ENCODE assay signal across 18 mouse cellular contexts in genomic region chr9:55361969-55362368, GRCm38 (mm10). TPM values are rescaled to one million over a fixed set of nuclear protein-coding genes. Genes with fewer than 3 reads are reported as not detected.
DNase-seq lines count a peak whose midpoint lies in the region; ATAC-seq and TF ChIP-seq lines count a peak whose summit lies in the region.
"Had no signal": no experiment of that assay in that cellular context is flagged by ENCODE, and none has a peak within 500 bp of the region (broad histone marks: within the 10 kb centered on the region; RNA-seq: fewer than 3 reads in every experiment).

No protein-coding gene starts in this region.

- no peaks in the 10 kb centered on the region for H3K79me3 ChIP-seq in C2C12 (ENCODE audit: low read depth)

- peak; percentile 7 to 29 for DNase-seq in lung, adult 18-20 months
- DNase-seq in lung, postnatal 4 days: no peak
- DNase-seq in Patski (ENCODE audit: low read depth, low spot score): peak; percentile 59
- no peak for DNase-seq in gastrocnemius, postnatal 14 days
- no peak for DNase-seq in right cerebral cortex, adult 2 months (ENCODE audit: low spot score in 2 of 2)
- DNase-seq: cerebellum, postnatal 36 days; kidney, adult 2 months; retina, postnatal 1 day had no signal

- no peak overlapping the region for H3K9ac ChIP-seq in hindbrain, embryonic 16.5 days (ENCODE audit: low read depth, low read length)
- H3K9ac ChIP-seq: hindbrain, embryonic 14.5 days; limb, embryonic 12.5 days; liver, embryonic 14.5 days had no signal

- H3K4me3 ChIP-seq in C2C12 (ENCODE audit: insufficient read depth, poor library complexity, severe bottlenecking): no peak overlapping the region
- H3K4me3 ChIP-seq in hindbrain, embryonic 16.5 days (ENCODE audit: low read length): no peak overlapping the region
- H3K4me3 ChIP-seq: embryonic facial prominence, embryonic 10.5 days; left cerebral cortex, adult 2 months; limb, embryonic 12.5 days; megakaryocyte, embryonic 14.5 days had no signal

- H3K4me2 ChIP-seq in hindbrain, embryonic 16.5 days (ENCODE audit: low read length): no peak overlapping the region
- H3K4me2 ChIP-seq: hindbrain, embryonic 14.5 days; limb, embryonic 12.5 days had no signal

- no peak overlapping the region for H3ac ChIP-seq in C2C12 (ENCODE audit: control insufficient read depth, insufficient read length, low read depth)

- 86% methylated on average over 5 of the region's 5 CpGs for WGBS in hindbrain, embryonic 16.5 days

- CTCF ChIA-PET in Patski (lab: Charles Lee): interaction anchor here (1.0 kb wide), 1 partner anchor 30 kb away, joined by 3 read pairs; no protein-coding TSS in a partner anchor

- H3K79me2 ChIP-seq in C2C12 (ENCODE audit: control insufficient read depth, insufficient read depth): no peaks in the 10 kb centered on the region

- ATAC-seq in Patski: peak; percentile 80
- 0 out of 2 replicates have a peak, but pooled peaks have one; percentile 29 for ATAC-seq in megakaryocyte progenitor cell, adult 5-6 weeks (replicated peaks; ENCODE audit: poor library complexity)
- no peak for ATAC-seq in hindbrain, embryonic 16.5 days
- ATAC-seq: midbrain, embryonic 16.5 days had no signal

- POLR2A ChIA-PET in Patski (lab: Charles Lee): interaction anchor here (1.5 kb wide), 1 partner anchor 17 kb away, joined by 4 read pairs; no protein-coding TSS in a partner anchor

- TF ChIP-seq CTCF in C2C12 (IDR thresholded peaks at IDR 0.05; ENCODE audit: control insufficient read depth, insufficient read depth, insufficient read length) (no peak), Patski (IDR thresholded peaks at IDR 0.05) (no peak)

- H3K27me3 ChIP-seq in C2C12 (ENCODE audit: control insufficient read depth, insufficient read depth, insufficient read length) (no peaks in the 10 kb centered on the region), Patski (no peaks in the 10 kb centered on the region)
- no peaks in the 10 kb centered on the region for H3K27me3 ChIP-seq in hindbrain, embryonic 16.5 days (replicated peaks; ENCODE audit: control insufficient read depth, insufficient read depth, low read length)
- H3K27me3 ChIP-seq: limb, embryonic 12.5 days had no signal

- no peaks in the 10 kb centered on the region for H3K36me3 ChIP-seq in C2C12 (ENCODE audit: control insufficient read depth, insufficient read depth)
- H3K36me3 ChIP-seq in hindbrain, embryonic 16.5 days (ENCODE audit: control insufficient read depth, insufficient read depth, low read length): no peaks in the 10 kb centered on the region
- H3K36me3 ChIP-seq: embryonic facial prominence, embryonic 10.5 days; limb, embryonic 12.5 days had no signal

- intact Hi-C loops in gastrocnemius, postnatal 14 days (cut with DNase I; ENCODE audit: low total_unique reads): no loop called here

- H3K9me3 ChIP-seq in hindbrain, embryonic 16.5 days (ENCODE audit: control insufficient read depth, low read length): no peaks in the 10 kb centered on the region
- H3K9me3 ChIP-seq: embryonic facial prominence, embryonic 10.5 days; limb, embryonic 12.5 days; megakaryocyte, embryonic 14.5 days had no signal

- in situ Hi-C loops in Patski (cut with MboI; ENCODE audit: low pct_unique_long_range_greater_than_20kb): no loop called here

- H3K27ac ChIP-seq in hindbrain, embryonic 16.5 days (ENCODE audit: low read depth, low read length): no peak overlapping the region
- H3K27ac ChIP-seq: embryonic facial prominence, embryonic 10.5 days; hindbrain, embryonic 14.5 days; left cerebral cortex, adult 2 months; limb, embryonic 12.5 days; liver, embryonic 14.5 days had no signal

- H3K4me1 ChIP-seq in hindbrain, embryonic 16.5 days (ENCODE audit: control insufficient read depth, insufficient read depth, low read depth, low read length): no peaks in the 10 kb centered on the region
- H3K4me1 ChIP-seq: limb, embryonic 12.5 days; megakaryocyte, embryonic 14.5 days had no signal

TF ChIP-seq in C2C12, 6 proteins besides CTCF, POLR2A, EP300 and RAD21:
- no peak for TF ChIP-seq USF1 (IDR thresholded peaks at IDR 0.05; ENCODE audit: low read depth)
- TF ChIP-seq MAX (IDR thresholded peaks at IDR 0.05): peak; percentile 34
- peak; percentile 56 for TF ChIP-seq CEBPB (IDR thresholded peaks at IDR 0.05; ENCODE audit: low read depth)

RNA-seq across cellular contexts. Expression of gene Tmem266, which starts 35.3 kb away (rescaled TPM):
- not detected for polyA plus RNA-seq in C2C12 (2012; fragmentation: generic; extraction: Trizol)
- 1.3 TPM for polyA plus RNA-seq in Patski (2021)
- total RNA-seq in megakaryocyte progenitor cell, adult 5-6 weeks (2015): not detected in 2 replicates
- not detected in 2 replicates for total RNA-seq in megakaryocyte progenitor cell, adult 5-6 weeks (2017)
- under 1 TPM; 0.27 to 0.44 TPM for total RNA-seq in gastrocnemius, postnatal 14 days (2021)
- 6.0 and 6.5 TPM in 2 replicates for polyA plus RNA-seq in hindbrain, embryonic 16.5 days (2015; fragmentation: Nextera tagmentation; extraction: Ambion mirVana)
- polyA plus RNA-seq: liver, embryonic 14.5 days had no signal

RNA-seq across cellular contexts. Expression of gene Nrg4, which starts 35.3 kb away (rescaled TPM):
- 0.15 TPM for polyA plus RNA-seq in C2C12 (2012; fragmentation: generic; extraction: Trizol)
- 2.1 TPM for polyA plus RNA-seq in Patski (2021)
- 10.5 and 11.4 TPM in 2 replicates for total RNA-seq in megakaryocyte progenitor cell, adult 5-6 weeks (2015)
- total RNA-seq in megakaryocyte progenitor cell, adult 5-6 weeks (2017): 7.2 and 9.1 TPM in 2 replicates
- total RNA-seq in gastrocnemius, postnatal 14 days (2021): under 1 TPM in 1 of 2 experiments, not detected in 1; 0.18 TPM
- 1.6 and 1.7 TPM in 2 replicates for polyA plus RNA-seq in hindbrain, embryonic 16.5 days (2015; fragmentation: Nextera tagmentation; extraction: Ambion mirVana)

Comparison
In these comparisons a context has a peak if more than half of its experiments do, and no peak if none do; other contexts are left out.
1. DNase-seq: peak in lung, adult 18-20 months (2 of 2) and Patski (single experiment); none in lung, postnatal 4 days (0 of 2), gastrocnemius, postnatal 14 days (single experiment) and right cerebral cortex, adult 2 months (0 of 2).